Mouse (Mus musculus) G1E (cell line): Measurements from ENCODE around the gene Amdhd1. TPM values are rescaled to one million over a fixed set of nuclear protein-coding genes. Genes with fewer than 3 reads are reported as not detected.

Experiments used
- ATAC-seq: 2 replicates; pipeline ENCODE4 v1.8.0; 2016; ENCODE audit warnings: mild to moderate bottlenecking; ENCODE audit not compliant: insufficient number of reproducible peaks, poor library complexity, low FRiP score, severe bottlenecking; ENCODE audit errors: extremely low read depth
- DNase-seq: peaks from one replicate; pipeline ENCODE4 v3.0.0; 2012; ENCODE audit warnings: low spot score
- H3K27me3 ChIP-seq: 2 replicates; pipeline ENCODE4 v1.6.1; 2012; ENCODE audit warnings: mild to moderate bottlenecking, low read length, inconsistent platforms; ENCODE audit not compliant: insufficient read depth
- H3K36me3 ChIP-seq: replicated peaks from 2 replicates; pipeline ENCODE3; 2012; ENCODE audit warnings: mild to moderate bottlenecking, inconsistent platforms
- H3K4me1 ChIP-seq: 2 replicates; pipeline ENCODE4 v1.6.1; 2012; ENCODE audit warnings: low read depth, low read length, inconsistent platforms, mixed read lengths; ENCODE audit not compliant: insufficient read depth
- H3K4me3 ChIP-seq: 2 replicates; pipeline ENCODE4 v1.5.1; 2012; ENCODE audit warnings: low read depth, mild to moderate bottlenecking, inconsistent platforms, low read length, moderate library complexity, mixed read lengths
- H3K9me3 ChIP-seq: replicated peaks from 2 replicates; pipeline ENCODE4 v1.6.1; 2012; ENCODE audit warnings: inconsistent platforms
- CTCF ChIP-seq: IDR thresholded peaks from 2 replicates; pipeline ENCODE4 v1.5.1; 2012; ENCODE audit warnings: low read depth, low read length, inconsistent platforms, mixed read lengths
- GATA1 ChIP-seq: IDR thresholded peaks from 2 replicates; pipeline ENCODE4 v1.6.1; 2012; ENCODE audit warnings: borderline replicate concordance, low read length, inconsistent platforms, mixed read lengths
- GATA2 ChIP-seq: IDR thresholded peaks from 2 replicates; pipeline ENCODE4 v1.6.1; 2012; ENCODE audit warnings: low read depth, low read length, inconsistent platforms, borderline replicate concordance
- POLR2AphosphoS5 ChIP-seq: IDR thresholded peaks from 2 replicates; pipeline ENCODE4 v1.6.1; 2012; ENCODE audit warnings: low read depth, low read length, inconsistent platforms; ENCODE audit not compliant: insufficient replicate concordance
- TAL1 ChIP-seq: conservative IDR thresholded peaks from 2 replicates; pipeline ENCODE4 v1.6.1; 2012; ENCODE audit warnings: low read depth, low read length, inconsistent platforms, mixed read lengths
- polyA plus RNA-seq: library from polyadenylated mRNA; stranded (reverse); fragments of >175 nt; gene quantifications from 2 replicates; pipeline ENCODE4 v1.2.3, GENCODE M21; 2012
- total RNA-seq, 2 experiments: library from RNA; stranded (forward) in 1 of 2; stranded (reverse) in 1 of 2; fragments of 200-1000 nt in 1 of 2; fragments of >200 nt in 1 of 2; fragmentation: Nextera tagmentation in 1 of 2; gene quantifications; 2 replicates each; pipeline ENCODE4 v1.2.3; 2014 to 2017

Gene Amdhd1
- total and polyA plus RNA-seq, 3 experiments = not detected

DNA sequence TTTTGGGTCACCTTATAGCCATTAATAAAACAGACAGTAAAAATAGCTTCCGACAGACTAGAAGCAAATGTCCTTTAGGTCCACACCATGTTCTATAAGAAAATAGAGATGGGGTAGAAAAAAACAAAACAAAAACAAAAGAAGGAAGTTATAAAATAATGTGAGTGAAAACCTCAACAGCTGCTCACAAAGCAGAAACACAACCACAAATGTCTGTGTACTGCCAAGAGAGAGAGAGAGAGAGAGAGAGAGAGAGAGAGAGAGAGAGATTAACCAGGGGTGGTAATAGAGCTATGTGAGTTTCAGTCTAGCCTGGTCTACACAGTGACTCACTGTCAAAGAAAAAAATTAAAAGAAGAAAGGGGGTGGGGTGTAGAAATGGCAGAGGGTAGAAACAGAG is 1.8 kb upstream of the Amdhd1 start:
- peaks cover 8% of the 10 kb centered on the region for H3K27me3 ChIP-seq
- TF ChIP-seq TAL1 (no peak), GATA2 (no peak), CTCF (no peak), GATA1 (no peak), POLR2AphosphoS5 (no peak)
- H3K4me1 ChIP-seq = peaks cover 5% of the 10 kb centered on the region
- no peaks in the 10 kb centered on the region for H3K36me3 ChIP-seq
- no peaks in the 10 kb centered on the region for H3K9me3 ChIP-seq
- DNase-seq = no peak
- no peak for ATAC-seq
- H3K4me3 ChIP-seq = no peak overlapping the region

DNA sequence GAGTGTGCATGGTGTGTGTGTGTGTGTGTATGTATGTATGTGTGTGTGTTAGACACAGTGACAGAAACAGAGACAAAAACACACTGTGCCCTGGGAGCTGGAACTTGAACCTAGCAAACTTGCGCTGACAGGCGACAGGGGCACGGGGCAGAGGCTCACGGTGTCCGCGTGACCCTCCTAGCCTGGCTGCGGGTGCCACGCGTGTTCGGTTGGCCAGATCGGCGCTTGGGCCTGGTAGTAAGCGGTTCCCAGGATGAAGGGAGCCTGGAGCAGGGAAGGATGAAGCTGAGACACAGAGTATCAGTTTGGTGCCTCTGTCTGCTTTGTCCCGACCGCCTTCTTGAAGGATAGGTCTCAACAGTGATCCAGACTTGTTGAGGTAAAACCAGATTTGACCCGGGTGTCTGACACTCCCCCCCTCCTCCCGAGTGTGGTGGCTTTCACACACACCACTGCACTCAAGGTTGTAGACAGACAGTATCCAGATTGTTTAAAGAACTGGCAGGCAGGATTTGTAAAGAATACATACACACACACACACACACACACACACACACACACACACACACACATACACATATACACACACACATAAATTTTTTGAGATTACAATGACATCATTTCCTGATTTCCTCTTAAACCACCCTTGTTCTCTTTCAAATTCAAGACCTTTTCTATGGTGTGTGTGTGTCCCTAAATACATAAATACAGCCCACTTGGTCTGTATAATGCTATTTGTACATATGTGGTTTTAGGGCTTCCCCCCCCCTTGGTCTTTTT is 788 bp upstream of the Amdhd1 start, which contains the start of gene Ccdc38:
TSS of gene Ccdc38 (plus strand) at position 202 of the 780 bp plus-strand sequence.
- no peak for DNase-seq
- Histone ChIP-seq H3K36me3 (no peaks in the 10 kb centered on the region), H3K4me3 (no peak within 1 kb of the TSS; the same call in 1 of the 2 replicates), H3K9me3 (no peaks in the 10 kb centered on the region), H3K4me1 (peaks cover 5% of the 10 kb centered on the region), H3K27me3 (peaks cover 10% of the 10 kb centered on the region)
- ATAC-seq = no peak
- TF ChIP-seq CTCF (no peak), POLR2AphosphoS5 (no peak), GATA1 (no peak), TAL1 (no peak), GATA2 (no peak)

DNA sequence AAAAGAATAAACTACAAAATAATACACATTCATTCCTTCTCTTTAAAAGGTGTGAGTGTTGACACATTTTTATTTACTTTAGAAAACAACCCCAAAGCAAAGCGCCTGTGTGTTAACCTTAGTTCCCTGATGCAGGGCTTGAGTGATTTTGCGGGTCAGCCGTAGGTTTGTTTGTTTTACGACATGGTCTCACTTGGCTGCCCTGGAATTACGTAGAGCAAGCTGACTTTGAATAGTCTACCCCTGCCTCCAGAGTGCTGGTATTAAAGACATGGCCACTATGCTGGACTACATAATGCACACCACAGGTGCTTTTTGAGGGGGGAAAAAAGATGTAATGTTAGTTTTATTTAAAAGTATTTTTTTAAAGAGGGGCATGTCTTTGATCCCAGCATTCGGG is 1.0 kb downstream of the Amdhd1 start:
- Histone ChIP-seq H3K36me3 (no peaks in the 10 kb centered on the region), H3K4me1 (peaks cover 6% of the 10 kb centered on the region; the same call in 1 of the 2 replicates), H3K9me3 (no peaks in the 10 kb centered on the region), H3K27me3 (peaks cover 19% of the 10 kb centered on the region), H3K4me3 (no peak overlapping the region)
- TF ChIP-seq CTCF (no peak), GATA1 (no peak), GATA2 (no peak), TAL1 (no peak), POLR2AphosphoS5 (no peak)
- ATAC-seq (no peak), DNase-seq (no peak)

DNA sequence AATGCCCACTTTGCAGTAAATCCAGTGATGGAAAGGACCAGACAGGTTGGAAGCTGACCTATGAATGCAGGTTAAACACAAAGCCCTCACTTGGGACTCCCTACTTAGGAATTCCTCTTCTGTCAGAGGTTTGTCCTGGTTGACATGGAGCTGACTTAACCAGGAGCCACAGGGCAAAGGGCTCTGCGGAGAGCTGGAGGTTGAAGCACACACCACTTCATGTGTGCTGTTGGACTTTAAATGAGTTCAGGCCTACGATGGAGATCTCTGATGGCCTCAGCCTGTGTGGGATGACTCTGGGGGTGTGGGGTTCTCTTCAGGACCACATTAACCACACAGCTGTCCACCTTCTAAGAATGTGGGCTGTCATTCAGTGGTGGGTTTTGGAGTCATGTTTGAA is 1.5 kb downstream of the Amdhd1 start:
- Histone ChIP-seq H3K36me3 (no peaks in the 10 kb centered on the region), H3K27me3 (peaks cover 19% of the 10 kb centered on the region), H3K4me3 (no peak overlapping the region), H3K9me3 (no peaks in the 10 kb centered on the region), H3K4me1 (peaks cover 6% of the 10 kb centered on the region; the same call in 1 of the 2 replicates)
- DNase-seq (no peak), ATAC-seq (no peak)
- no peak for TF ChIP-seq TAL1
- no peak for TF ChIP-seq CTCF
- no peak for TF ChIP-seq POLR2AphosphoS5
- no peak for TF ChIP-seq GATA1

DNA sequence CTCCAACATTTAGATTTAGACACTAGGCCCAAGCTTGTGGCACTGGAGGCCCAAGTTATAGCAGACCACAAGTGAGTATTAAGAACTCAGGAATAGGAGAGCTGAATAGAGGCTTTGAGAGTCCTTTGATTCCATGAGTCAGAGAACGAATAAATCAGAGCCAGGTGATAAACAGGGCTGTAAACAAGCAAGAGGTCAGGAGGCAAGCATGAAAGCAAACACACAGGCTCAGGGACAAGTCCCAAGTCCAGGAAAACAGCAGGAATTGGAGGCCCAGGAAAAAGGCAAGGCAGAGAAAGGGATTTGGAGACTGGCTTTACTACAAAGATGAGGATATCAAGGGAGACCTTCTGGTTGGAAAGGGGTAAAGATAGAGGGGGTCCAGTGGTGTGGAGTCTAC is 14.5 kb downstream of the Amdhd1 start:
- Histone ChIP-seq H3K4me3 (no peak overlapping the region), H3K9me3 (no peaks in the 10 kb centered on the region; the same call in 1 of the 2 replicates), H3K27me3 (peaks cover 13% of the 10 kb centered on the region), H3K36me3 (no peaks in the 10 kb centered on the region), H3K4me1 (no peaks in the 10 kb centered on the region)
- TF ChIP-seq GATA2 (no peak), TAL1 (no peak)
- ATAC-seq (no peak), DNase-seq (no peak)

DNA sequence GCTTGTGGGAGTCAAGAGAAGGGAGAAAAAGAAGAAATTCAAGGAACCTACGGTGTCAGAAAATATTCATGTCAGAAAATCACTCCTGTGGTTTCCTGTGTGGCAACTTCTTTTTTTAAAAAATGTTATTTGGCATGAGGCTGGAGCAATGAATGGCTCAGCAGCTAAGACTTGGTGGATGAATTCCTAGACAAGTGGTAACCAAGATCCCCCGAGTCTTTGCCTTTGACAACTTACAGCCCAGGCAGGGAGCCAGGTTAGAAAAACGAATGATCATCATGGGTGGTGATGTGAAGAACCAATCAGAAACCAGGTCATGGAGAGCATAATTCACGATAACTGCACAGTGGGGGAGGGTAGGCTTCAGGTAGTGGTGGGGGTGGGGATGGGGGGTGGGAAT is 18.8 kb downstream of the Amdhd1 start:
- TF ChIP-seq GATA2 (no peak), POLR2AphosphoS5 (no peak), TAL1 (no peak), GATA1 (no peak), CTCF (no peak)
- Histone ChIP-seq H3K4me1 (no peaks in the 10 kb centered on the region), H3K4me3 (no peak overlapping the region), H3K27me3 (peaks cover 16% of the 10 kb centered on the region), H3K36me3 (no peaks in the 10 kb centered on the region), H3K9me3 (no peaks in the 10 kb centered on the region)
- DNase-seq = no peak
- ATAC-seq = no peak
